Mouse (Mus musculus) mesoderm, embryonic 11.5 days (tissue): ENCODE measurements around the gene Olfr1131.
"Not testable (repeated sequence)": the region's sequence is repeated elsewhere in the genome, so short reads cannot be mapped to it uniquely, and the experiment has no call there.

Experiments used
- DNase-seq: peaks from one replicate; pipeline ENCODE4 v3.0.0-alpha.2; 2012; ENCODE audit warnings: low read depth, low spot score

Gene Olfr1131

DNA sequence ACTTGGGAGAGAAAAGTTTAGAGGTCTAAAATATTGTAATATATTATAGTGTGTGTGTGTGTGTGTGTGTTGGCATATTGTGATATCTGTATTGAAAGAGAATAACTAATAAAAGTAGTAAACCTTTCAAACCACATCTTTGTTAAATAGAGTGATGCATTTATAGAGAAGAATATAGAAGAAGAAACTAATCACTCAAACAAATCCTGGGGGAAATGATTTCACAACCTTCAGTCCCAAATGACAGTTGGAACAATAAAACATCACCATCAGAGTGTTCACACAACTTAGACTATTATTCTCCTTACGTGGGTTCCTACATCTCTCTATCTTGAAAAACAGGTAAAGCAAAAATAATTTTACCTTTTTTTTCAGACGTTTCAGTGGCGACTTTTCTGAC, at the start of gene Olfr1131:
Gene Olfr1131, plus strand, starts transcription at position 301 of the 400 bp plus-strand sequence.
- no peak for DNase-seq

DNA sequence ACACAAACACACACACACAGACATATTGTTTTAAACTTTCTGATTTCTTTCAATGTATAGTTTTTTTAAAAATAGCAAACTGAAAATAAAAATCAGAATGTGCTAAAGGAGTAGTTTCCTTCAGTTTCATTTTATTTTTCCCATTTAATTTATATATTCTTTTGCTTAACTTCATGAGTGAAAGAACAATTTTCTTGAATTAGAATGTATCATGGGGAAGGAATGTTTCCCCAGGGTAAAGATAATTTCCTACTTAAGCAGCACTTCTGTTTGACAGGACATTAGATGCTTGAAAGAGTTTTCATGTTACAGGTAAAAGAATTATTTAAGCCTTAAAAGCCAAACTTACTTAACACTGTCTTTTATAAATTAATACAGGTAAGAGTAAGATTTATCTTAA, 21.0 kb upstream of the Olfr1131 start, which contains the start of gene Olfr1130:
Gene Olfr1130, plus strand, starts transcription at position 301 of the 400 bp plus-strand sequence.
- not testable (repeated sequence) for DNase-seq

DNA sequence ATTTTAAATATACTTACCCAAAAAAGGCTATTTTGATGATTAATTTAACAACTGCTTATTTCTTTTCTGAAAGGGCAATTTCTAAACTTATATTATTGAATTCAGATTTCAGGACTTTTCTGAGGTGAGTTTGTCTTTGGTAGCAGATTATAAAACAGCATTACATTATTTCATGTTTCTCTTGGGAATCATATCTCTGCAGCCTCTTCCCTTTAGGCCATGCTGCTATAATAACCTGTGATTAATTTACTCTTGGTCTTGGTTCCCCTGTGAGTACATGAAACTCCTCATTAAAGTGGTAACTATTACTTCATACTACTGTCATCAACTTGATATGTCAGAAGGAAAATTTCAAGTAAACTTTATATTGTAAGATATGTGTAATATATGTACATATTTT, 10.5 kb downstream of the Olfr1131 start, which contains the start of gene Olfr1132:
Gene Olfr1132, minus strand, starts transcription at position 101 of the 400 bp plus-strand sequence.
- no peak for DNase-seq

DNA sequence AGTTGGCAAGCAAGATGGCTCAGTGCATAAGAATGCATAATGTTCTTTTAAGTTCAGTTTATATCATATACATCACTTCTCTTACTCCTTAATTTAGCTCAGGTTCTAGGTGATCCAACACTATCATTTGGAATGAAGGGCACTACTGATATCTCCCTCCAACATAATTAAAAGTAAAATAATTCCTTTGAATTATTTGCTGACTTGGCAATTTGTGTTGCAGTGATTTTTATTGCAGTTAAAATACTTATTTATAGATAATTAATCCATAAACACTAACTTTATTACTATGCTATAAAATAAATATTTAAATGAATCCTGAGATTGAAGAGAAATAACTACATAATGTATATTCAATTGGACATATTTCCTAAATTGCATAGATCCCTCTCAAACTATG, 15.5 kb downstream of the Olfr1131 start:
- DNase-seq = no peak

DNA sequence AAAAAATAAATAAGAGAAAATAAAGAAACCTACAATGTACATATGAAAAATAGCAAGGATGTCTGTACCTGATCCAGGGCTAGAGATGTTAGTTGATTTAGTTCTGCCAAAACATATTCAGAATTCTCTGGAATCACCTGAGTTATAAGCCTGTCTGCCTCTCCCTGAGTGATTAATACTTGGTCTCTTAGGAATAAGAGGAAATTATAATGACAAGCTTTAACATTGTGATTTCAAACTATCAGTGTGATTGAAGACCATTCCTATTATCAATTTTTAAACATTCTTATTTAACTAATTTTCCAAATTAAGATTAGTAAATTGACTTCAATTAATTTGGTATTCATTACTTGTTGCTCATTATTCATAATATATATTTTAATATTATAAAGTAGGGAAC, 20.4 kb downstream of the Olfr1131 start, which contains the start of gene Olfr1133:
Gene Olfr1133, minus strand, starts transcription at position 101 of the 400 bp plus-strand sequence.
- no peak for DNase-seq

DNA sequence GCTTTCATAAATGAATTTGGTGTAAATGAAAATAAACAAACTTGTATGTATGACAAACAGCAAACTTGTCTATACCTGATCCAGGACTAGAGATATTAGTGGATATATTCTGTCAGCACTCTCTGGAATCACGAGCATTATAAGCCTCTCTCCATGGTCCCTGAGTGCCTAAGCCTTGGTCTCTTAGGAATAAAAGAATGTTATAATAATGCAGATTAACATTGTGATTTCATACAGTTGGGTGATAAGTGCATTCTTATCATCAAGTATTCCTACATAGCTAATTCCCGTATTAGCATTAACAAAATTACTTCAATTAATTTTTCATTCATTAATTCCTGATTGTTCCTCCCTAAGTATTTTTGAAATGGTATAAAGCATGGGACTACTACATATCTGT, 31.5 kb downstream of the Olfr1131 start, which contains the start of gene Olfr1134:
Gene Olfr1134, minus strand, starts transcription at position 101 of the 400 bp plus-strand sequence.
- DNase-seq = no peak

DNA sequence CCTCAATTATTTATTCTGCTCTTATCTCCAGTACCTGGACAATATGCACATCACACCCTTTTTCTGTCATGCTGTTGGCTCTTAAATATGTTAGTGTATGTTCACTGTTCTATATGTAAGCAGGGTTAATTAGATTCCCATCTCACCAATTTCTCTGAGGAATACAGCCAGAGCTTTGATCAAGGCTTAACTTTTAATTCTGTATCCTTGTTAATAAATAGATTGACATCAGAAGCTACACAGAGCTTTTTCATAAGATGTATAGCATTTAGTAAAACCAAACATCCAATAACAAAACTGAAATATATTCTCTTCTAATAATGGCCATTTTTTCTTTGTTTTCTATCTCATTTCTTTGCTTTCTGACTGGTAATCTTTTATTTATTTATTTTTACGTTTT, 46.7 kb downstream of the Olfr1131 start, which contains the start of gene Olfr1135:
Gene Olfr1135, minus strand, starts transcription at position 101 of the 400 bp plus-strand sequence.
- DNase-seq = no peak
